Mouse (Mus musculus) thymus, postnatal 25 days (tissue): ENCODE measurements around the gene Rnf222.

Source experiments
- DNase-seq: peaks from one replicate; pipeline ENCODE4 v3.0.0; 2022

Gene Rnf222

DNA sequence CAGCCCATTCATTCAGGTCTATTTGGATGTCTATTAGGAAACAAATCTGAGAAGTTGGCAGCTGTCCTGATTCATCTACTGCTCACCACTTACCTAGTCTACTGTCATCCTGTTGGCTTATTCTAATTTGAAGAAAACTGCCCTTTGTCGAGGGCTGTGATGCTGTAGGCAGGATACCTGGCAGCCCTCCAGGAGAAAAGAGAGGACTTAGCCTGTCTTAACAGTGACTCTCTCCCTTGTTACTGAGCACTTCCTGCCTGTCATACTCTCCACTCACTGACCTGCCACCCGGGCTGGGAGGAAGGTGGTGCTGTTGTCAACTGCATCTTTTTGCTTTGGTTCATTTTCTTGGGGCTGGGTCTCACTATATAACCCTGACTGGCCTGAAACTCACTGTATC, 2.3 kb downstream of the Rnf222 start:
- no peak for DNase-seq

DNA sequence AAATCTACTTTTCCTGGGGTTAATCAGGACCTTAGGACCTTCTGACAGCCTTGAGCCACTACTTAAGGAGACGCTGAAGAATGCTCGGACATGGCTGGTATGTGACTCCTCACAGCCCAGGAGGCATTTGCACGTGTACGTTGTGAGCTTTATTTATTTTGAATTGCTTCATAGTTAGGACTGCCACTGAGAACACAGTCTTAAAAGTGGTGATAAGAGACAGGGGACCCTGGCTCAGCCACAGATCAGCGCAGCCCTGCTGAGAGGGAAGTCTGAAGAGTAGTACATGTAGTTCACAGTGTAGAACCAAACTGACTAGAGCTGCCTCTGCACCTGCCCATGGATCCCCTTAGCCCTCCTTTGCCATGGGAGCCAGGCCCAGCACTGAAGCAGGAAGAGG, 3.5 kb downstream of the Rnf222 start:
- no peak for DNase-seq

DNA sequence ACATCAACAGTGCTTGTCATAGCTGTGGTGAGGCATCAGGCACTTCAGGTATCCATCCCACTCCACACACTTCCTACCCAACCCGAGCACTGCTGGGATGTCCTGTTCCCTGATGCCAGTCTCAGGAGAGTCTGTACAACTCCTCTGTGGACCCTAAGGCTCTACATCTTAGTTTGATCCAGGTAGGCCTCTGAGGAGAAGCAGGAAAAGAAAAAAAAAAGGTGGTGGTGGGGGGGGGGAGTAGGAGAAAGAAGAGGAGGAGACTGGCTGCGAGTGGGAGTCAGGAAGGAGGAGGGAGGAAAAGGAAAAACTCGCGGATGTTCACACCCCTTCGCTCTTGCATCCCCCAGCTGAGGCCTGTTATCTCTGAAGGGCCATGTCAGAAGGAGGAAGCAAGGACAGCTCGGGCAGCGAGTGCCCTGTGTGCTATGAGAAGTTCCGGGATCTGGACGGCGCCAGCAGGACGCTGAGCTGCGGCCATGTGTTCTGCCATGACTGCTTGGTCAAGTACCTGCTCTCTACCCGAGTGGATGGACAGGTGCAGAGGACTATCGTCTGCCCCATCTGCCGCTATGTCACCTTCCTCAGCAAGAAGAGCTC, 4.0 kb downstream of the Rnf222 start:
- DNase-seq: no peak

DNA sequence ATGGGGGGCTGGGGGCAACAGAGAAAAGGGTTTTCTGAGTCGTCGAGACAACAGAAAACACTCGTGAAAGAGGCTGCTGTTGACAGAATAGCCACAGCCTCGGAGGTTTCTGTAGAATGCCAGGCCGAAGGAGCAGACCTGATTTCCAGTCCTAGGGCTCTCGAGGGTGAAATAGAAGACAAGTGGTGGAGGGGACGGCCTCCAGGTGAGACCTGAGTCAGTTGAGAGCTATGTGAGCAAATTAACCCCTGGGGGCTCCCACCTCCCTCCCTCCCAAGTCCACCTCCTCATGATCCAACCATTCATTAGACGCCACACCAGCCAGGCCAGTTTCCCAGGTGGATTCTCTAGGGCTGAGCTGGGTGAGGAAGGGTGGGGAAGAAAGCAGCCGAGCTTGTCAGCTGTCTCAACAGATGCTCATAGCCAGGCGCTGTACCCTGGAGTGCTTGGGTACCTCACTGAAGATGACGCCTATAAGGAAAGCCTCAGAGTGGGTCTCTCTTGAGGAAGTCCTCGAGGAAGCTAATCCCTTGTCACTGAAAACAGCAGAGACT, 5.6 kb downstream of the Rnf222 start:
- no peak for DNase-seq

DNA sequence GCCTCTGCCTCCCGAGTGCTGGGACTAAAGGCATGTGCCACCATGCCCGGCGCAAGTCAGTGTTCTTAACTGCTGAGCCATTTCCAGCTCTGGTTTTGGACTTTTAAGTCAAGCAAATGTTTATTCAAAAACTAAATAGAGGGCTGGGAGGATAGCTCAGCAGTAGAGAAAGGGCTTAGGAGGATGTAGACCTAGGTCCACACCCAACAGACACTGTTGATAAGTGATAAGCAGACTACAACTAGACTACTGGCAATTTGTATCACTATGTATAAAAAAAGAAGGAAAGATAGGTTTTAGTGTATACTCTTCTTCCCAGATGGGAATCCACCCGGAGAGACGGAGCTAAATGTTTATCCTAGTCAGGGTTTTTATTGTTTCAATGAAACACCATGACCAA, 7.9 kb downstream of the Rnf222 start:
- DNase-seq: no peak

DNA sequence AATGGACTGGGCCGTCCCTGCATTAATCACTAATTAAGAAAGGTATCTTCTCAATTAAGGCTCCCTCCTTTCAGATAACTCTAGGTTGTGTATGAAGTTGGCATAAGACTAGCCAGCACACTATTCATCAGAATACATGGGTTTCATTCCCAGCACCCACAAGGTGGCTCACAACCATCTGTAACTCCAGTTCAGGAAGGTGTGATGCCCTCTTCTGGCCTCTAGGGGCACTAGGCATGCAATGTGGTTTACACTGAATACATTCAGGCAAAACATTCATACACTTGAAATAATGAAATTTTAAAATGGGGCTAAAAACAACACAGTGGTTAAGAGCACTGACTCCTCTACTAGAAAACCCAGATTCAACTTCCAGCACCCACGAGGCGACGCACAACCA, 8.8 kb downstream of the Rnf222 start:
- peak; percentile 60 for DNase-seq

DNA sequence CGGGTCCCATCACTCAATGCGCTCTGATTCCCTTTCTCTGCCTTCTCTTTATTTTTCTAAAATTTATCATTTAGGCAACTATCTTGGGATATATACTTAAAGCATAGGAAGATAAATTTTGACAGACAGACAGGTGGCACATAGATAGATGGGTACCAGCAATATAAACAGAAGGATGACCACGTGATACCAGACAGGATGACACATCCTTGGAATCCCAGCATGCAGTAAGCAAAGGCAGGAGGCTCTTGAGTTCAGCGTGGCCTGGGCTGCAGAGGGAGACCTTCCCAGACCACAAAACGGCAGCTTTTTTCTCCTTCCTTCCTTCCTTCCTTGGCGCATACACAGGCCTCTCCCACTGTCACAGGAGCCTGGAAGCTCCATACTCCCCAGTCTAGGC, 9.5 kb downstream of the Rnf222 start:
- no peak for DNase-seq

DNA sequence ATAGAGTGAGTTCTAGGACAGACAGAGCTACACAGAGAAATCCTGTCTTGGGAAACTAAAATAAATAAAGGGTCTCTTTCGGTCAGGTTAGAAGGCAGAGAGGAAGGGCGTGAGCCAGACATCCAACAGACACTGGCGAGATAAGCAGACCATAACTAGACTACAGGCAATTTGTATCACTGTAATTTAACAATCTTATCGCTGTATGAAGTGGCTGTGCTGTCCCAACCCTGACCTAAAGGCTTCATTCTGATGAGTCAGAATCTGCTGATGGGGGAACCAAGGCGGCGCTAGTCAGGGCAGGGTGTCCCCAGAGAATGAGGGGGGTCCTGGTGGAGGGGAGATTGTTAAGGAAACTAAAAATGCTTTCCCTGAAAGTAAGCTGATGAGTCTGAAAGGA, 10.4 kb downstream of the Rnf222 start:
- DNase-seq: no peak

DNA sequence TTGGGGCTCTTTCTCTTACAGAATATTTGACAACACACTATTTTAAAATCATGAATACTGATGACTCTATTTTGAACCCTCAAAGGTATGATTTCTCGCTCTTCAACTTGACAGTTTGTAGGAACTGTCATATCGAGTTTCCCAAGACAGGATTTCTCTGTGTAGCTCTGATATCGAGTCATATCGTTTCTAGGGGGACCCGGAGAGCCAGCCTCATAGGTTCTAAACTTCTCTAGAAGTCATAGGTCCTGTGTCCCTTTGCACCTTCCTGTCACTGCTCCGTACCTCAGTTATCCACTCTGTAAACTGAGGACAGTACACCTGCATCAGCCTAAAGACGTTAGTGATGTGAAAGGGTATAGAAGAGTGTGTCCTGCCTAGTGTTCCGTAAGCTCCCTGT, 11.5 kb downstream of the Rnf222 start:
- DNase-seq: no peak

DNA sequence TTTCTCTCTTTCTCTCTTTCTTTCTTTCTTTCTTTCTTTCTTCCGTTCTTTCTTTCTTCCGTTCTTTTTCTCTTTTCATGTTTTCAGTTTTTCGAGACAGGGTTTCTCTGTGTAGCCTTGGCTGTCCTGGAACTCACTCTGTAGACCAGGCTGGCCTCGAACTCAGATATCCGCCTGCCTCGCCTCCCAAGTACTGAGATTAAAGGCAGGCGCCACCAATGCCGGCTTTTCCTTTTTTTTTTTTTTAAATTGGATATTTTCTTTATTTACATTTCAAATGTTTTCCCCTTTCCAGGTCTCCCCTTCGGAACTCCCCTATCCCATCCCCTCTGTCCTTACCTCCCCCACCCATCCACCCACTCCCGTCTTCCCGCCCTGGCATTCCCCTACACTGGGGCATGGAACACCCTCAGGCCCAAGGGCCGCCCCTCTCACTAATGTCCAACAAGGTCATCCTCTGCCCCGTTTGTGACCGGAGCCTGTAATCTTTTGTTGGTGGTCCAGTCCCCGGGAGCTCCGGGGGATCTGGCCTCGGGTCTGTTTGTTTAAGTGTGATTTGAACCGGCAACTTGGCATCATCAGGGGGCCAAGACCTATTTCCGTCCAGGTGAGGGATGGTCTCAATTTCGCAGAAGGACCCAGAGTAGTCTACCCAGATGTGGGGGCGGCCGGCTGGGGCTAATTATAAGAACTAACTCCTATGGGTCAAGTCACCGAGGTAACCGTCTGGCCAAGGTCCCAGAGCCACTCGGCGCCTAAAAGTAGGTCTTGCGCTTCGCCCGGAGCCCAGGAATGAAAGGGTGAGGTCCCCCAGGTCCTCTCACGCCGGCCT, 12.4 kb downstream of the Rnf222 start:
- DNase-seq: no peak

DNA sequence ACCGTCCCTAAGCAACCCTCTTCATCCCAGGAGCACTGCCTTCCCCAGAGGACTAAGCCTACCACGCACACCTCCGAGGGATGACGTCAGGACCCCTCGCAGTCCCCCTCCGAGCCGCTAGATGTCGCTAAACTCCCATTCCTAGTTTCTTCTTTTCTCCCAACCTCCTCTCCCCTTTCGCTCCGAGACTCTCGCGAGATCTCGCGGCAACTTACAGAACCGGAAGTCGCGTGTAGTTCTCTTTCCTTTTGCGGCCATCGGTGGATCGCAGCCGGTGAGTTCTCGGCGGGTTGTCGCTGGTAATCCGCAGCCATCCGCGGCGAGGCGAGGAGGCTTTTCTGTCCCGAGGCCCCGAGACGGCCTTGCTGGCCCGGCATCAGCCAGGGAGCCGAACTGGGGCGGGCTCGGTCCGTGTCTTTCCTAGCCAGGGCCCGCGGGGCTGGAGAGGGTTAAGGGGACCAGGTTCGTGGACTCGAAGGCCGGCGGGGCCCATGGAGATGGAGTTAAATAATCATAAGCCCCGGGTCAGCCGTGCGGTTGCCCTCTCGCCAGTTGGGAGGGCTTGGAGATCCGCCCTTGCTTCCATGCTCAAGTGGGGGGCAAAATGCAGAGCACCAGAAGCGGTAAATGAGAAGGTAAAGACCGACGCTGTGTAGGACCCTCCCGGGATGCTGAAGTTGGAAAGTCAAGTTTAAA, 13.1 kb downstream of the Rnf222 start, which contains the start of gene Rpl26:
TSS of gene Rpl26 (plus strand) at position 233 of the 696 bp plus-strand sequence.
- DNase-seq: peak; percentile 98

DNA sequence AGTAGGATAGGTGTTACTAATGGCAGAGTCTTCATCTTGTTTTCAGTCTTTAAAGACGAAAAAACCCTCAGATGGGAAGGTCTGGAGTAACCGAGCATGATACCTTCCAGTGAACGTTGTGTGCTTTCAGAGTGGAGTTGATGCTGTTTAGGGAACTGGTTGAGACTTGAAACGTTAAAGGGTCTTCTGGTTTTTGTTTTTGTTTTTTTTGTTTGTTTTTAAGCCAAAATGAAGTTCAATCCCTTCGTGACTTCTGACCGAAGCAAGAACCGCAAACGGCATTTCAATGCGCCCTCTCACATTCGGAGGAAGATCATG, 13.7 kb downstream of the Rnf222 start:
- DNase-seq: no peak

DNA sequence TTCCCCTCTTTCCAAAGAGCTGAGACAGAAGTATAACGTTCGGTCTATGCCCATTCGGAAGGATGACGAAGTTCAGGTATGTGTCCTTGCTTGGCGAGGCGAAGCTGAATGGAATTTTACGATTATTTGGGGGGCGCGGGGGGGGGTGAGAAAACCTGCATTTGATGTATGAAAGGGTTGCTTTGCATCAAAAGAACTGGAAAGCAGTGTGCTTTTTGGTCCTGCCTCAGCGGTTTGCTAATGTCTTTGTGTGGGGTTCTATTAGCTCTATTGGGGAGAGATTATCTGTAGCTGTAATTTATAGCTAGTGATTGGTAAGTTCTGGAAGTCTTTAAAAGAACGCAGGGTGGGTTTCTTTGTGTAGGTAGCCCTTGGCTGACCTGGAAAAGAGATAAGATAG, 14.0 kb downstream of the Rnf222 start:
- DNase-seq: no peak

DNA sequence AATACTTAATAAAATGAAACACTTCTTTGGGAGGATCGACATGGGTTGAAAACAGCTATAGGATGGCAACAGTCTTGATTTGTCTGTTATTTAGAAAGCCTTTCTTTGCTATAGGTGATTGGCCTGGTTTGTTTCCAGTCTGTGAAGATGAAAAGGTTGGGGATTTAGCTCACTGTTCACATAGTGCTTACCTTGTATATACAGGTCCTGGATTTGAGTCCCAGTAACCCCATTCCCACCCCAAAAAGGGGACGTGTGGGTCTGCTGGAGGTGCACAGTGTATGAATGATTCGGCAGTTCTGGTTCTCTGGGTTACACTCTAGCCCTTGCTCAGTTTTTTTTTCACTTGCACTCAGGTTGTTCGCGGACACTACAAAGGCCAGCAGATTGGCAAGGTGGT, 14.5 kb downstream of the Rnf222 start:
- DNase-seq: no peak

DNA sequence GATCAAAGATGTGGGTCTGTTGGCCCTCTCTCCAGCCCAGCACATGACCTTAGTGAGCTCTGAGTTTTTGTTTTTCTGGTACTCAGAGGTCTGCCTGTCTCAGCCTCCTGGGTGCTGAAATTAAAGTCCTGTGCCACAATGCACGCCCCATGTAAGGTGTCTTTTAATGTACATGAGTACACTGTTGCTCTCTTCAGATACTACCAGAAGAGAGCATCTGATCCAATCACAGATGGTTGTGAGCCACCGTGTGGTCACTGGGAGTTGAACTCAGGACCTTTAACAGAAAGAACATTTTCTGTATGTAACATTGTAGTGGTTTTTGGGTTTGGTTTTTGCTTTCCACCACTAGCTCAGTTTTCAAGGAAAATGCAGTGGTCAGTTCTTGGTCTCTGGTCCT, 15.4 kb downstream of the Rnf222 start:
- no peak for DNase-seq

DNA sequence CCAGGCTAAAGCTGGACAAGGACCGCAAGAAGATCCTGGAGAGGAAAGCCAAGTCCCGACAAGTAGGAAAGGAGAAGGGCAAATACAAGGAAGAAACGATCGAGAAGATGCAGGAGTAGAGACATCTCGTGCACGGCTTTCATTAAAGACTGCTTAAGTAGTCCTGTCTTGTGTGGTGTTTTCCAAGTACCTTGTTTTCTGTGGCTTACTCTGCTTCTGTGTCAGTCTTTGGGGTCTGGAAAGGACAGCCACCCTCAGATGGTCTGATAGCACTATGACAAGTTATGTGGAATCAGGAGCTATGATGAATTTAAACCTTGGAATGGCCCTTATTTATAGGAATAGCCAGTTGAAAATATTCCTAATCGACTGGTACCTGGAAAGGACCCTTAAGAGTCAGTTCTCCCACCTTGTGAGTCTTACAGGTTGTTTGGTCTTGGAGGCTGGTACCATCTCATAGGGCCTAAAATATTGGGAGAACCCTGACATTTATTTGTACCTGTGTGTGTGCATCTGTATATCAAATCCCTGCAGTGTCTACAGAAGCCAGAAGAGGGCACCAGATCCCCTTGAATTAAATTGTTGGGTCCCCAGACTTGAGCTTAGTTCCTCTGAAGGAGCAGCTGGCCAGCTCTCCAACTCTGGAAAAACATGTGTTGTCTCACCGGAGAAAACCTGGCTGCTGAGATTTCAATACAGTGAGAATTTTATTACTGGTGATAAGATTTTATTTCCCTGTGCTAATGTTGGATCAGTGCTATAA, 16.2 kb downstream of the Rnf222 start:
- DNase-seq: peak; percentile 76

DNA sequence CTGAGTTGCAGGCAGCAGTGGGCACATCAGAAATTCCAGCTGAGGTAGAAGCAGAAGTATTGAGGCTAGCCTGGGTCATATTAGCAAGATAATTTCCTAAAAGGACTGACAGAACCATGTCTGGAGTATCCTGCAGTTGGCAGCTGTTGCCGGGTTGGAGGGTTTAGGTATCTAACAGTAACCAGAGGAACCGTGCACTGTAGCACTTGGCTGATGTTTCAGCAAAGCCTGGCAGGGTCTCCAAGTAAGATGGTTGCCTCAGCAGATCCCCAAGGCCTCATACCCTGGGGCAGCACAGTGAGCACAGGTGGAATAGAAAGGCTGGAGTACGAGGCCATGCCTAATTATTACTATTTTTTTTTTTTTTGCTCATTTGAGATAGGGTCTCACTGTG, 16.8 kb downstream of the Rnf222 start:
- no peak for DNase-seq

DNA sequence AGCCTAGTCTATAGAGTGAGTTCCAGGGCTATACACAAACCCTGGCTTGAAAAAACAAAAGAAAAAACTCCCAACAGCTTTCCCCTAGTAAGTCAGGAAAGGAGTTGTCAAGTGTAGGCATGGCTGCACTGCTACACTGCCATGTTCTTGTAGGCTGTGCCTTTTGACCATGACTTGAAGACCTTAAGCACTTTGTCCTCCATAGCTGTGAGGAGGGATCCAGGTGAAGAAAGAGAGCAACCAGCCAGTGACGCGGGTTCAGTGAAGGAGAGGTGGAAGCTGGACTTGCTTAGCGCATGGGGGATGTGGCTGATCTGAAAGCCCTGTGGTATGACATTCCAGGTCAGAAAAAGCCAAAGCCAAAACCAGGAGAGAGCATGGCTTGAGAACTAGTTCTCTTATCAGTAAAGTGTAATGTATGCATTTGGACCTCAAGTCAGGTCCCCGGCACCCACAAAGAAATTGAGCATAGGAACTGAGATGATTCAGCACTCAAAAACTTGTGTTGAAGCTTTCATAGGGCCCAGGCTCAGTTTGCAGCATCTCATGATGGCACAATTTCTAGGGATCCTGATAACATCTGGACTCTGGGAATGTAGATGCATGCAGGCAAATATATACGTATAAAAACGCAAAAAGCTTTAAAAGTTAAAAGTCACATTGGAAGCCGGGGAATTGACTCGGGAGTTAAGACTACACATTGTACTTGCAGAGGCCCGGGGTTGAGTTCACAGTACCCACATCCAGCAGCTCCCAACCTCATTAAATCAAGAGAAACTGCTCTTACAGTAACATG, 17.5 kb downstream of the Rnf222 start:
- DNase-seq: no peak

DNA sequence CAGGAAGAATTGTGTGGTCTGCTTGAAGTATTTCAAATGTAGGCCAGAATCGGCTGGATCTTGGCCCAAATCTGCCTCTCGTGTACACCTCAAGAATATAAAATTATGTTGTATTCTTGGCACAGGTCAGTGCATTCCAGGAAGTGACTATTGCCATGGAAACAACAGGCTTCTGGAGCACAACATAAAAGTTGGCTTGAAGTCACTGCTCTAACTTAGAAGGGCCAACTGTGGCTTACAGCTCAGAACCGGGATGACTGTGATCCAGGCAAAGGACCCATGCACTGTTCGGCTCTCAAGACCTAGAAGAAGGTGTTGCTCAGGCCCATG, 18.1 kb downstream of the Rnf222 start:
- no peak for DNase-seq

DNA sequence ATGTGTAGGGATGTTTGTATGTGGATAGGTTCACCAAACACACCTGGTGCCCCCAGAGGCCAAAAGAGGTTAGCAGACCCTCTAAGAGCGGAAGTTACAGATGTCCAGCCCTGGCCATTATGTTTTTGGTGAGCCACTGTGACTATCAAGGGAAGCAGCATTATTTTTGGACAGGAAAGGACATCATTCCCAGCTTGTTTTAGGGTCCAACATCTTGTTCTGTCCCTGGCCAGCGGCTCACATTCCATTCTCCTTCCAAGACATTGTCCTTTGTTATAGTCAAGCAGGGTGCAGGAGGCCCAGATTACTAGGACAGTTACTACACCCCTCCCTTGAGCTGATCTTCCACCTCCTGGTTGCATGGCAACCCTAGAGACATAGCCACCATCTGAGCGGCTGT, 18.9 kb downstream of the Rnf222 start:
- no peak for DNase-seq

DNA sequence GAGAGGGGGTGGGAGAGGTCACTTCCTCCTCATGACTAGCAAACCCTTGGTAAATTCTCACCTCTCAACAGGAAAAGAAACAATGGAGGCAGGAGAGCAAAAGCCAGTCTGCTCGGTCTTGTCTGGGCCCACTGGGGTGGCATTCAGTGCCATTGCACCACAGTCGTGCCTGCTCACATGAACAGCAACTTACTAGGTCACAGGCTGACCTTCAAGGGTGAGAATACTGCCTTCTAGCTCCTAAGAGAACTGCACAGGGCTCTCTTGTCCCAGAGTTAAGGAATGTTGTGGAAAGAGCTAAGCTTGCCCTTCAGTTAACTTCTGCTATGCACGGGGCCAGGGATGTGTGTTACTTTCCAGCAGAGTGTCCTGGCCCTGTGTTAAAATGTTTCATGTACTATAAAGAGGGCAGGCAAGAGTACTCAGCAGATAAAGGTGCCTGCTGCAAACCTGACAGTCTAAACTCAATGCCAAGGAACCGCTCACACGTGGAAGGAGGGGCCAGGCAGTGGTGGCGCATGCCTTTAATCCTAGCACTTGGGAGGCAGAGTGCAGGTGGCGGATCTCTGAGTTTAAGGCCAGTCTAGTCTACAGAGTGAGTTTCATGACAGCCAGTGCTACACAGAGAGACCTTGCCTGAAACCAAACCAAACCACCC, 20.6 kb downstream of the Rnf222 start:
- no peak for DNase-seq
